Mouse (Mus musculus): ENCODE measurements at regions not wholly inside any gene's neighbourhood (a gene's known extent, or its start where the extent isn't known, plus 50 kb on each side); places are given as distances from the start of the nearest gene placed in this dataset.

- DNase-seq (ENCODE audit: low spot score in 2 of 2), result no peak
These were observed 70.9 kb upstream of the Tenm2 start for GRCm38 (mm10) chr11:37306656-37307055.
